Mouse (Mus musculus) heart, adult 2 months (tissue): Measurements from ENCODE around the gene Olfr633.

Source experiments
- CTCF ChIP-seq: fragments of 200-600 bp; IDR thresholded peaks from 2 replicates; pipeline ENCODE4 v1.8.1; 2022; ENCODE audit warnings: antibody characterized with exemption, mild to moderate bottlenecking, moderate library complexity
- EP300 ChIP-seq: fragments of 200-500 bp; IDR thresholded peaks from 2 replicates; pipeline ENCODE4 v1.6.1; 2011; ENCODE audit warnings: low read depth, low read length, control low read depth; ENCODE audit not compliant: insufficient read depth
- POLR2A ChIP-seq: fragments of 200-500 bp; IDR thresholded peaks from 2 replicates; pipeline ENCODE4 v1.6.1; 2011; ENCODE audit warnings: mild to moderate bottlenecking, low read depth, low read length, control low read depth; ENCODE audit not compliant: insufficient read depth

DNA sequence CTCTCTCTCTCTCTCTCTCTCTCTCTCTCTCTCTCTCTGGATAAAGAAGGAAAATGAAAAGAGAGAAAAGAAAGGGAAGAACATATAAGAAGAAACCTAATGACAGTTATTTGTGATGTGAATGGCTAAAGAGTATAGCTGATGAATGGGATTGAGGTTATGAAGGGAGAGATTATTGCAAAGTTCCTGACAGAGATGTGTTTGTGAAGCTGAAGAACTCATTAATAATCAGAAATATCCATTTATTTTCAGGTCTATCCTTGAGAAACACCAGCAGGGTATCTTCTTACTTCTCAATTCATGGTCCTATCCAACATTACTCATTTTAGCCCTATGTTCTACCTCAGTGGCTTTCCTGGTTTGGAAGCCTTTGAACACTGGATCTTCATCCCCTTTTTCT is 15.7 kb upstream of the Olfr633 start, which contains the start of gene Olfr631:
- TF ChIP-seq POLR2A (no peak), CTCF (no peak), EP300 (no peak)
